Mouse (Mus musculus) cerebellum, adult 11 months (tissue): ENCODE results near the gene Usp17ld.
"Not testable (repeated sequence)": the region's sequence is repeated elsewhere in the genome, so short reads cannot be mapped to it uniquely, and the experiment has no call there.

Source experiments
- DNase-seq: peaks from one replicate; pipeline ENCODE4 v3.0.0; 2022

Gene Usp17ld

GRCm38 (mm10) chr7:103252405-103252804 is at the start of gene Usp17ld:
TSS of gene Usp17ld (minus strand) at chr7:103252505.
- DNase-seq, result not testable (repeated sequence)

- DNase-seq, result no peak
Observed at GRCm38 (mm10) chr7:103216696-103217095, 35.6 kb downstream of the Usp17ld start, which contains the start of gene Olfr594. TSS of gene Olfr594 (plus strand) at chr7:103216996.

GRCm38 (mm10) chr7:103212050-103212449 is 40.3 kb downstream of the Usp17ld start:
- not testable (repeated sequence) for DNase-seq

GRCm38 (mm10) chr7:103211562-103211961 is 40.7 kb downstream of the Usp17ld start, which contains the start of gene Olfr593:
TSS of gene Olfr593 (plus strand) at chr7:103211862.
- DNase-seq, result no peak
